Mouse (Mus musculus): ENCODE data around the gene Srpr. TPM values are rescaled to one million over a fixed set of nuclear protein-coding genes. Genes with fewer than 3 reads are reported as not detected.

Srpr gene
- polyA plus RNA-seq, 1 experiment from 2014 or later = 94.4 TPM

GRCm38 (mm10) chr9:35290417-35290816 is 90.4 kb downstream of the Srpr start:
- H3K27ac ChIP-seq (ENCODE audit: low read depth) = no peak overlapping the region

GRCm38 (mm10) chr9:35290916-35291315 is 90.9 kb downstream of the Srpr start:
- 54% methylated on average over 4 of the region's 4 CpGs for WGBS (ENCODE audit: insufficient replicate concordance)
- ATAC-seq = no peak
- Histone ChIP-seq H3K9ac (replicated peaks) (no peak overlapping the region), H3K36me3 (replicated peaks; ENCODE audit: insufficient read depth, low read length) (no peaks in the 10 kb centered on the region), H3K9me3 (ENCODE audit: low read length) (no peaks in the 10 kb centered on the region), H3K4me1 (ENCODE audit: insufficient read depth) (0 out of 2 replicates have a peak, but pooled peaks cover 4% of the 10 kb centered on the region), H3K27me3 (ENCODE audit: insufficient read depth, low read length) (no peaks in the 10 kb centered on the region), H3K4me3 (ENCODE audit: low read depth, low read length) (no peak overlapping the region), H3K4me2 (ENCODE audit: low read depth, low read length) (no peak overlapping the region), H3K27ac (ENCODE audit: low read depth) (no peak overlapping the region)
- DNase-seq = no peak
- TF ChIP-seq CTCF (IDR thresholded peaks at IDR 0.05; ENCODE audit: low read depth) (no peak), EP300 (IDR thresholded peaks at IDR 0.05; ENCODE audit: low read depth) (no peak)

More at GRCm38 (mm10) chr9:35290417-35290816, 90.4 kb downstream of the Srpr start:
- Histone ChIP-seq H3K4me2 (ENCODE audit: low read depth, low read length) (no peak overlapping the region), H3K36me3 (replicated peaks; ENCODE audit: insufficient read depth, low read length) (no peaks in the 10 kb centered on the region), H3K9ac (replicated peaks) (no peak overlapping the region), H3K4me1 (ENCODE audit: insufficient read depth) (0 out of 2 replicates have a peak, but pooled peaks cover 4% of the 10 kb centered on the region), H3K9me3 (ENCODE audit: low read length) (no peaks in the 10 kb centered on the region), H3K27me3 (ENCODE audit: insufficient read depth, low read length) (no peaks in the 10 kb centered on the region), H3K4me3 (ENCODE audit: low read depth, low read length) (no peak overlapping the region)
- TF ChIP-seq EP300 (IDR thresholded peaks at IDR 0.05; ENCODE audit: low read depth) = no peak
- TF ChIP-seq CTCF (IDR thresholded peaks at IDR 0.05; ENCODE audit: low read depth) = no peak
- DNase-seq = no peak
- no peak for ATAC-seq
- 80% methylated on average over 3 of the region's 3 CpGs for WGBS (ENCODE audit: insufficient replicate concordance)

GRCm38 (mm10) chr9:35293465-35293864 is 93.5 kb downstream of the Srpr start:
- ATAC-seq (no peak), DNase-seq (no peak)
- no peaks in the 10 kb centered on the region for H3K9me3 ChIP-seq (ENCODE audit: low read length)
- H3K9ac ChIP-seq (replicated peaks) = no peak overlapping the region
- H3K27me3 ChIP-seq (ENCODE audit: insufficient read depth, low read length) = no peaks in the 10 kb centered on the region
- H3K27ac ChIP-seq (ENCODE audit: low read depth) = no peak overlapping the region
- H3K4me1 ChIP-seq (ENCODE audit: insufficient read depth) = 0 out of 2 replicates have a peak, but pooled peaks cover 4% of the 10 kb centered on the region
- 72% methylated on average over 5 of the region's 5 CpGs for WGBS (ENCODE audit: insufficient replicate concordance)
- TF ChIP-seq EP300 (IDR thresholded peaks at IDR 0.05; ENCODE audit: low read depth) = no peak
- H3K4me3 ChIP-seq (ENCODE audit: low read depth, low read length) = no peak overlapping the region
- no peak overlapping the region for H3K4me2 ChIP-seq (ENCODE audit: low read depth, low read length)
- no peaks in the 10 kb centered on the region for H3K36me3 ChIP-seq (replicated peaks; ENCODE audit: insufficient read depth, low read length)

Other genes starting within 250 kb of the Srpr start
- 23.6 and 26.5 TPM in 2 replicates for gene St3gal4, start 80.9 kb upstream of the Srpr start, polyA plus RNA-seq (2015; fragmentation: Nextera tagmentation; extraction: Ambion mirVana)
- gene Dcps, start 24.1 kb upstream of the Srpr start, polyA plus RNA-seq (2015; fragmentation: Nextera tagmentation; extraction: Ambion mirVana) = 23.7 and 23.9 TPM in 2 replicates
- gene Tirap, start 116 bp downstream of the Srpr start, polyA plus RNA-seq (2015; fragmentation: Nextera tagmentation; extraction: Ambion mirVana) = 8.8 and 10.6 TPM in 2 replicates
- gene Foxred1, start 10.9 kb downstream of the Srpr start, polyA plus RNA-seq (2015; fragmentation: Nextera tagmentation; extraction: Ambion mirVana) = 26.7 and 29.2 TPM in 2 replicates
- gene Fam118b, start 67.6 kb downstream of the Srpr start, polyA plus RNA-seq (2015; fragmentation: Nextera tagmentation; extraction: Ambion mirVana) = 8.8 and 9.4 TPM in 2 replicates
- gene Rpusd4, start 67.7 kb downstream of the Srpr start, polyA plus RNA-seq (2015; fragmentation: Nextera tagmentation; extraction: Ambion mirVana) = 7.3 and 8.6 TPM in 2 replicates
- gene Cdon, start 221.0 kb downstream of the Srpr start, polyA plus RNA-seq (2015; fragmentation: Nextera tagmentation; extraction: Ambion mirVana) = 0.18 and 0.38 TPM in 2 replicates